Mouse (Mus musculus) kidney, postnatal 14 days (tissue): ENCODE data around the gene Morn5.

Experiments used
- DNase-seq: peaks from one replicate; pipeline ENCODE4 v3.0.0; 2022; ENCODE audit warnings: mixed read lengths

Gene Morn5

GRCm38 (mm10) chr2:36048748-36049566, at the start of gene Morn5, which contains the start of gene Ndufa8:
Morn5 (plus strand) TSS chr2:36049458.
Ndufa8 (minus strand) TSS chr2:36049406.
- peak; percentile 99 for DNase-seq

DNA sequence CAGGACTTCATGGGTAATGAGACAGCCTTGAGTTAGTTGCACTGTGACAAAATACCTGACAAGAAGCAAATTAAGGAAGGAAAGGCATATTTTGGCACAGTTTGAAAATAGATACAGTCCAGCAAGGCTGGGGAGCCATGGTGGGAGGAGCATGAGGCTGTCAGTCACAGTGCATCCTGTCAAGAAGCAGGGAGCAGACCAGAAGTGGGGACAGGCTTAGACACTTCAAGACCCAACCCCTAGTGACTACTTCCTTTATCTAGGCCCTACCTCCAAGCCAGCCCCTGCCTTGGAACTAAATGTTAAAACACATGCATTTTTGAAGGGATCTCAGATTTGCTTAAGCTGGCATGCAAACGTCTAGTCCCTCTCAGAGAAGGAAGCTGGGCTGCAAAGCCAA, 48.9 kb upstream of the Morn5 start:
- DNase-seq = no peak

GRCm38 (mm10) chr2:36002188-36002587, 47.1 kb upstream of the Morn5 start:
- no peak for DNase-seq

GRCm38 (mm10) chr2:36008071-36008470, 41.2 kb upstream of the Morn5 start:
- DNase-seq = peak; percentile 58

DNA sequence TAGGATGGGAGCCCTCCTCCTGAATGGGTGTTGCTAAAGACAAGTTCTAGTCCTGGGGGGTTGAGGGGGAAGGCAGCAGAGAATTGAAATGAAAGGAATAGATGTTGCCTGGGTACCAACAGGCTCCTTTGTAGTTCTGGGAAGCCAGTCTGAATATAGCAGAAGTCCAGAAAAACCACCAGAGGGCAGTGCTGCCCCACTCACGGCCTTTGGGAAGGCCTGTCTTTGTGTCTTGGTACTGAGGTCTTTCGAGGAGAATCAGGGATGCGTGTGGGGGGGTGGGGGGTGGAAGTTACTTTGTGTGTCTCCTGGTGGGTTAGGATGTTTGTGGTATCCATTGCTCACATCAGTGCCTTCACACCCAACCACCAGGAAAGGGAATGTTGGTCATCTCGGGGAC, 39.9 kb upstream of the Morn5 start:
- peak; percentile 70 for DNase-seq

DNA sequence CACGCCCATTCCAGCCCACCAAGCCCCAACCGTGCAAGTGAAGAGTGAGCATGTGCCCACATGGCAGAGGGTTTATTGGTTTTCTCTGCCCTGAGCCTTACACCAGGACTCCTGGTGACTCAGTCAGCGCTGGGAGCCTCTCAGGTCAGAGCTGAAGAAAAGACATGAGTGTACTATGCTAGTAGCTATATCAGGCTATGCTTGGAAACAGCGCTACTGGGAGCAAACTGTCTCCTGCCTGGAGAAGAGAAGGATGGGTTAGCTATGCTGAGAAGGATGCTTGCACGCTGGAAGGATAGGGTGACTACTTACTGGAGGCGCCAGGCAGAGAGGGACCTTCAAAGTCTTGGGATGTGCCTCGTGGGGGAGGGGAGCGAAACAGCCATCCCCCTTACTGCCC, 38.7 kb upstream of the Morn5 start:
- no peak for DNase-seq

DNA sequence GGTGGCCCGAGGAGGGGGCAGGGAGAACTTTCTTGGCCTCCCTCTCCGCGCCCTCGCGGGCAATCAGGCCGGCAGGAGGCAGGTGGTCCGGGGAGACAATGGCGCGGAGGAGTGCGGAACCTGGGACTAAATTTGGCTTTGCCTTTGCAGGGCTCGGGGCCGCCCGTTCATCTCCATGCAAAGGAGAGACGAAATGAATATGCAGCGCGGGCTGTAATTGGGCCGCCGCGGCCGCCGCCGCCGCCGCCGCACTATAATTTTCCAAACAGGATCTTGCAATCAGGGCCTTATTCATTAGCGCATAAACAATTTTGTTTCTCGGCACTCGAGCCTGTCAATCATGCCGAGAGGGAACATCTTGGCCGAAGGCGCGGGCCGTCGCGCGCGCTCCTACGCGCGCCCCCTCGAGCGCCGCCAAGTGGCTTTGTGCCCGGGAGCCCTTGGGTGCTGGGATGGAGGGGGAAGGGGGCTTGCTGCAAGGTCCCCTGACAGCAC, 37.9 kb upstream of the Morn5 start:
- DNase-seq = peak; percentile 32

GRCm38 (mm10) chr2:36013010-36013409, 36.2 kb upstream of the Morn5 start:
- DNase-seq = peak; percentile 73

DNA sequence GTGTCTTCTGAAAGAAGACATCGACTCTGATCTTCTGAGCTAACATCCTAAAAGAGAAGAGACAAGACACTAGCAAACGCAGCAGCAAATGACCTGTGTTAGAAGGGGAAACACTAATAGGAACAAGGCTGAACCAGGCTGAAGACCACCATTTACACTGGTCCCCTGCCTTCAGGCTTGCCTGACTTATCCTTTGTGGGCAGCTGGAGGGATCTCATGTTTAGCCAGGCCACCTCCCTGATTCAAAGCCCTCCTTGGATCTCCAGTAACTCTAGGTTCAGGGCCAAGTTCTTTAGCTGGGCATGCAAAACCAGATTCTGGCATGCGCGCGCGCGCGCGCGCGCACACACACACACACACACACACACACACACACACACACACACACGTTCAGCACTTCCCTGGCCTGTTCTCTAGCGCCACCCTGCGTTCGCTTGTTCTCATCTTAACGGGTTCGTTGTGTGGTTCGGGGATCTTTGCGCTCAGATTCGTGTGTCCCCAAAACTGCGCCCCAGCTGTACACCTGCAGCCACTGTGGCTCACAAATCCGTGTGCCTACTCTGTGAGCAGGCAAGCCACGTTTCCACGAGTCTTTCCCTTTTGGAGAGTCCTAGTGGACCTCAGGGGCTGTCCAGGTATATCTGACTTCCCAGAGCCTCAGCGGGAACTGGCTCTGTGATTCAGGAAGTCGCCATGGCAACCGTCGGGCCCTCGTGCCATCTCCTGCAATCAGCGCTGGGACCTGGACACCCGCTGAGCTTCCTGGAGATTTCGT, 27.7 kb upstream of the Morn5 start:
- DNase-seq = peak; percentile 81

DNA sequence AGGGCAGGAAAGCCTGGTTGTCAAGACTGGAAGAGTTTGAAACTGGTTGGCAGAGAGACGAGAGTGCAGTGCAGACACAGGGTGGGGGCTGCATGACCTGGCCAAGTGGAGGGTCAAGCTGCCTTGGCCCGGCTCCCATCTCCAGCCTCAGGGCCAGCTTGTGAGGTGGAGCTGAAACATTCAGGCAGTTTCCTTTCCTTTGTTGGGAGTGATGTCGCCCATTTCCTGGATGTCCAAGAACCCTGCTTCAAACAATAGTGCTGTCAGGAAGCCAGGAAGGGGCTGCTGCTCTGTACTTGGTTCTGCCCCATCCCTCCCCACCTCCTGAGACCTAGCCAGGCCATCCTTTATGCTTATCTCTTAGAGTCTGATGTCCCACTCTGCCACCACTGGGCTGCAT, 26.0 kb upstream of the Morn5 start:
- peak; percentile 85 for DNase-seq

- DNase-seq = peak; percentile 47
These were observed 16.4 kb upstream of the Morn5 start for GRCm38 (mm10) chr2:36032884-36033283.

GRCm38 (mm10) chr2:36033966-36034365, 15.3 kb upstream of the Morn5 start:
- no peak for DNase-seq

- DNase-seq = no peak
These were observed 14.4 kb upstream of the Morn5 start for GRCm38 (mm10) chr2:36034898-36035297.

GRCm38 (mm10) chr2:36035413-36036081, 13.7 kb upstream of the Morn5 start:
- DNase-seq = peak; percentile 54

DNA sequence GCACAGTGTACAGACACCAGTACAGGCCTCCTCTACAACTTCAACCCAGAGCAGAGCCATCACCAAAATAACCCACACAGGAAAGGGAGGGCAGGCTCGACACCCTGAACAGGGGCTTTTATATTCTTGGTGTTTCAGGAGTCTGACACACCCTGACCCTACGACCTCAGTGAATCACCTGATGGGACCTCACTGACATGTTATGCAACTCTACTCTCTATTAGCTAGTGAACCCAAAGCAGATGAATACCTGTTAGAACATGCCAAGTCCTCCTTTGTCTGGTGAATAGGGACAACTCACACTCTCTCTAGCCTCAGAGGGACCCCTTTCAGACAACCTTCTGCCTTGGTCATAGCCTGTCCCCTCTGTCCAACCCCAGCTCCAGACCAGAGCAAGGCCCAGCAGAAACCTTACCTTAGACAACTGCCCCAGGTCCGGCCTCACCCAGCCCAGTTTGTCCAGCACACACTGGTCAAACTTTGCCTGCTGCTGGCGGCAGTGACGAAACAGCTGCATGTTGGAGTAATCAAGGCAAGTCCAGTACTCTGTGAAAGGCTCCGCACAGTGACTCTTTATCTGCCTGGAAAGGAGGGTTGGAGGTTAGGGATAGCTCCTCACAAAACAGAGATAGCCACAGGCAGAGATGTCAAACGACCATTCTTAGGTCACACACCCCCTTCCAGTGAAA, 9.8 kb upstream of the Morn5 start:
- DNase-seq = no peak

- DNase-seq = peak; percentile 34
These were observed 8.4 kb upstream of the Morn5 start for GRCm38 (mm10) chr2:36040872-36041271.

GRCm38 (mm10) chr2:36048164-36048563, 1.1 kb upstream of the Morn5 start:
- no peak for DNase-seq

GRCm38 (mm10) chr2:36049567-36049954, 303 bp downstream of the Morn5 start:
- DNase-seq = no peak

DNA sequence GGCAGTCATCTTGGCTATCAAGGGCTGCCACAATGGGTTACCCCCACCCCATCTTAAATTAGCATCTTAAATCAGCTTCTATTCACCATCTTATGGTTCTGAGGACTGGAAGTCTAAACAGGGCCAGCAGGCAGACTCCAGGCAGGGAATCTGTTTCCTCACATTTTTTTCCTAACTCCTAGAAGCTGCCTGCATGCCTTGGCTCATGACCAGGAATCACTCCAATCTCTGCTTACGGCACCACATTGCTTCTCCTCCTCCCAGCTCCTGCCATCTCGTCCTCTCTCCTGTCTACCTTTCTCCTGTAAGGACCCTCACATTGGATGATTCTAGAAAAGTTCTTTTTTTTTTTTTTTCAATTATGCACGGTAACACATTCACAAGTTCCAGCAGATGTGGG, 4.0 kb downstream of the Morn5 start:
- no peak for DNase-seq

GRCm38 (mm10) chr2:36056248-36056647, 7.0 kb downstream of the Morn5 start:
- DNase-seq = no peak

GRCm38 (mm10) chr2:36061409-36061808, 12.2 kb downstream of the Morn5 start:
- DNase-seq = no peak

GRCm38 (mm10) chr2:36067132-36067531, 17.9 kb downstream of the Morn5 start:
- no peak for DNase-seq
